Mouse (Mus musculus): ENCODE measurements at regions not wholly inside any gene's neighbourhood (a gene's known extent, or its start where the extent isn't known, plus 50 kb on each side); places are given as distances from the start of the nearest gene placed in this dataset.

DNA sequence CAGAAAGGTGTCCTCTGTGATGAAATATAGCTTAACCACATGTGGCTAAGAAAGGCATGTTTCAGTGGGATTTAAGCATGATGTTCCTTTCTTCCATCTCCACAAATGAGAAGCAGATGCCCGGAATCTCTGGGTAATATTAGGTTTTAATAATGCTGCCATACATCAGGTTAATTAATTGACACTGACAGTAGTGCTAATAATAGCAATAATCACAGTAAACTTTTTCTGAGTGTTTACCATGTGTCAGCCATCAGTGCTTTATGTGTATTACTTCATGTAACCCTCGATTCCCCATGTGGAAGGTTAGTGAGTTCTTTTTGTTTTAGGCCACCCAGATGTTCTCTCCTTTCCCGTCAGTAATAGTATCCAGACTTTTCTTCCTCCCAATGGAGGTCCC, 310.2 kb upstream of the Tbc1d5 start:
- H3K27ac ChIP-seq (ENCODE audit: insufficient read depth, low read depth, low read length, poor library complexity, severe bottlenecking) = no peak overlapping the region
- no peak for DNase-seq (ENCODE audit: low read depth, low spot score)
- TF ChIP-seq HCFC1 (IDR thresholded peaks at IDR 0.05; ENCODE audit: borderline replicate concordance, insufficient read depth, low read length) (no peak), MAFK (IDR thresholded peaks at IDR 0.05; ENCODE audit: insufficient read depth, low read depth, low read length) (no peak), ZC3H11A (IDR thresholded peaks at IDR 0.05; ENCODE audit: borderline replicate concordance, low read depth, low read length) (no peak), CHD2 (IDR thresholded peaks at IDR 0.05; ENCODE audit: low read depth, low read length) (no peak), ZNF384 (IDR thresholded peaks at IDR 0.05; ENCODE audit: low read depth, low read length) (no peak)
- no peaks in the 10 kb centered on the region for H3K9me3 ChIP-seq (ENCODE audit: control insufficient read depth, insufficient read depth, low read depth, low read length)
- in situ Hi-C loops (cut with MboI; ENCODE audit: low sequenced_read_pairs in 2 of 2, unreplicated experiment in 2 of 2) = no loop called here
- no peaks in the 10 kb centered on the region for H3K36me3 ChIP-seq (ENCODE audit: control insufficient read depth, insufficient read depth, low read length, poor library complexity, severe bottlenecking)
- no peaks in the 10 kb centered on the region for H3K4me1 ChIP-seq (ENCODE audit: control insufficient read depth in 2 of 2, insufficient read depth in 2 of 2, low read length in 2 of 2, poor library complexity in 1 of 2)
- no peak overlapping the region for H3K9ac ChIP-seq (ENCODE audit: insufficient read depth, low read depth, low read length, poor library complexity, severe bottlenecking)
- no peak overlapping the region for H3K4me3 ChIP-seq (ENCODE audit: insufficient read depth in 1 of 2, low read depth in 1 of 2, low read length in 2 of 2, poor library complexity in 1 of 2, severe bottlenecking in 1 of 2)

DNA sequence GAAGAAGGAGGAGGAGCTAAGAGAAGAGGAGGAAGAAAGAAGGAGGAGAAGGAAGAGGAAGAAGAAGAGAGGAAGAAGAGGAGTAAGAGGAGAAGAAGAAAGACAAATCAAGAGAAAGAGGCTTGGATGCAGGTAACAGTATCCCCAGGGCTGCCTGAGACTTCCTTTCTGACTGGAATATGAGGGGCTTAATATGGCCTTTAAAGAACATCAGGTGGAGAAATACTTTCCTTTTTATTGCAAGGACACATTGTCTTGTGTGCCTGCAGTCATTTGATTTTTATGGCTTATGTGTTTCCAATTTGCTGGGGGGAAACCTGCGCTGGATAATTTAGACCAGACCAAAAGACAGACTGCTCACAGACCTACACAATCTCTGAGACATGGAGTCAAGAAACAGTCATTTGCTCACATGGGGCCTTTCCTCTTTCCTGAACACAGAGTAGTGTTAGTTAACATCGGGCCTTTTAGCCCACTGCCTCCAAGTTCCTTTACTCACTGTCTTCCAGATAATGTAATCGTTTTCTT, 308.8 kb upstream of the Tbc1d5 start:
- Histone ChIP-seq H3K4me3 (ENCODE audit: insufficient read depth in 1 of 2, low read depth in 1 of 2, low read length in 2 of 2, poor library complexity in 1 of 2, severe bottlenecking in 1 of 2) (no peak overlapping the region), H3K9me3 (ENCODE audit: control insufficient read depth, insufficient read depth, low read depth, low read length) (no peaks in the 10 kb centered on the region), H3K27ac (ENCODE audit: insufficient read depth, low read depth, low read length, poor library complexity, severe bottlenecking) (no peak overlapping the region), H3K4me1 (ENCODE audit: control insufficient read depth in 2 of 2, insufficient read depth in 2 of 2, low read length in 2 of 2, poor library complexity in 1 of 2) (no peaks in the 10 kb centered on the region), H3K9ac (ENCODE audit: insufficient read depth, low read depth, low read length, poor library complexity, severe bottlenecking) (no peak overlapping the region), H3K36me3 (ENCODE audit: control insufficient read depth, insufficient read depth, low read length, poor library complexity, severe bottlenecking) (no peaks in the 10 kb centered on the region)
- TF ChIP-seq ZNF384 (IDR thresholded peaks at IDR 0.05; ENCODE audit: low read depth, low read length) (no peak), MAFK (IDR thresholded peaks at IDR 0.05; ENCODE audit: insufficient read depth, low read depth, low read length) (no peak), ZC3H11A (IDR thresholded peaks at IDR 0.05; ENCODE audit: borderline replicate concordance, low read depth, low read length) (no peak), CHD2 (IDR thresholded peaks at IDR 0.05; ENCODE audit: low read depth, low read length) (no peak), HCFC1 (IDR thresholded peaks at IDR 0.05; ENCODE audit: borderline replicate concordance, insufficient read depth, low read length) (no peak)
- in situ Hi-C loops (cut with MboI; ENCODE audit: low sequenced_read_pairs in 2 of 2, unreplicated experiment in 2 of 2) = no loop called here
- DNase-seq (ENCODE audit: low read depth, low spot score) = no peak

DNA sequence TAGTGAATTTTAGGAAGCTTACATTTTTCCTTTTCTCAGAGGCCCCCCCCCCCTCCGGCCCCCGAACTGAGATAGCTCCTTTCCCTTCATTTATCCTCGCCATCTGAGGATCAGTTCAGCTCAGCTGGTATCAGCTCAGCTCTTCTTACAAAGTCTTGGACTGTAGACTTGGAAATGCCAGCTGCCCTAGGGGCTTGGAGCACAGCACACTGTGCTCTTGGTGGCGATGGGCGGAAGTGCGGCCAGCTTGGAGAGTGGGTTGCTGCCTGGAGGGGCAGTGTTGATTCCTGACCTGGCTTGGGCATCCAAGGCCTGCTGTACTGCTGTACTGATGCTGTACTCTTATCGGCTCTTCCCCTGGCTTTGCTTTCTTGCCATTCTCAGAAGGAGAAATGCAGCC, 298.7 kb upstream of the Tbc1d5 start:
- no peak for DNase-seq (ENCODE audit: low read depth, low spot score)
- Histone ChIP-seq H3K9me3 (ENCODE audit: control insufficient read depth, insufficient read depth, low read depth, low read length) (no peaks in the 10 kb centered on the region), H3K4me3 (ENCODE audit: insufficient read depth in 1 of 2, low read depth in 1 of 2, low read length in 2 of 2, poor library complexity in 1 of 2, severe bottlenecking in 1 of 2) (no peak overlapping the region), H3K4me1 (ENCODE audit: control insufficient read depth in 2 of 2, insufficient read depth in 2 of 2, low read length in 2 of 2, poor library complexity in 1 of 2) (no peaks in the 10 kb centered on the region), H3K9ac (ENCODE audit: insufficient read depth, low read depth, low read length, poor library complexity, severe bottlenecking) (no peak overlapping the region), H3K36me3 (ENCODE audit: control insufficient read depth, insufficient read depth, low read length, poor library complexity, severe bottlenecking) (no peaks in the 10 kb centered on the region), H3K27ac (ENCODE audit: insufficient read depth, low read depth, low read length, poor library complexity, severe bottlenecking) (no peak overlapping the region)
- in situ Hi-C loops (cut with MboI; ENCODE audit: low sequenced_read_pairs in 2 of 2, unreplicated experiment in 2 of 2) = no loop called here
- TF ChIP-seq HCFC1 (IDR thresholded peaks at IDR 0.05; ENCODE audit: borderline replicate concordance, insufficient read depth, low read length) (no peak), MAFK (IDR thresholded peaks at IDR 0.05; ENCODE audit: insufficient read depth, low read depth, low read length) (no peak), ZNF384 (IDR thresholded peaks at IDR 0.05; ENCODE audit: low read depth, low read length) (no peak), CHD2 (IDR thresholded peaks at IDR 0.05; ENCODE audit: low read depth, low read length) (no peak), ZC3H11A (IDR thresholded peaks at IDR 0.05; ENCODE audit: borderline replicate concordance, low read depth, low read length) (no peak)

DNA sequence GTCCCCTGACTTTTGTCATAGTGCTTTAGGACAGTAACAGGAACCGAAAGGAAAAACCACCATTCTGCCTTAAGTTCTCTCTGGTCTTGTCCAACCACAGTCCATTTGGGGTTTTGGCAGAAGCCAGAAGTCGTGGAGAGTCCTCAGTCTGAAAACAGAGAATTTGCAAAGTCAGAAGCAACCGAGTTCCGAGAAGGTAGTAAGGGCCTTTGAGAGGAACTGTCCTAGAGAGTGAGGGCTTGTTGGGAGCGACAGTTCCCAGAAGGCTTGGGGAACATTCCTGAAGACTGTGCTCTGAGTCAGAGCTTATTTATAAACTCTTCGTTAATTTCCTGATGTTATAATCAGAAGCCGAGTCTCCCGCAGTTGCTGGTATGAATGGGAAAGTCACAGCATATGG, 298.3 kb upstream of the Tbc1d5 start:
- no peak overlapping the region for H3K9ac ChIP-seq (ENCODE audit: insufficient read depth, low read depth, low read length, poor library complexity, severe bottlenecking)
- no peak for DNase-seq (ENCODE audit: low read depth, low spot score)
- TF ChIP-seq CHD2 (IDR thresholded peaks at IDR 0.05; ENCODE audit: low read depth, low read length) = no peak
- no peak for TF ChIP-seq ZNF384 (IDR thresholded peaks at IDR 0.05; ENCODE audit: low read depth, low read length)
- TF ChIP-seq MAFK (IDR thresholded peaks at IDR 0.05; ENCODE audit: insufficient read depth, low read depth, low read length) = no peak
- no peak for TF ChIP-seq ZC3H11A (IDR thresholded peaks at IDR 0.05; ENCODE audit: borderline replicate concordance, low read depth, low read length)
- no peak for TF ChIP-seq HCFC1 (IDR thresholded peaks at IDR 0.05; ENCODE audit: borderline replicate concordance, insufficient read depth, low read length)

More for the DNA sequence above, 298.3 kb upstream of the Tbc1d5 start:
- H3K27ac ChIP-seq (ENCODE audit: insufficient read depth, low read depth, low read length, poor library complexity, severe bottlenecking) = no peak overlapping the region
- in situ Hi-C loops (cut with MboI; ENCODE audit: low sequenced_read_pairs in 2 of 2, unreplicated experiment in 2 of 2) = no loop called here
- no peaks in the 10 kb centered on the region for H3K4me1 ChIP-seq (ENCODE audit: control insufficient read depth in 2 of 2, insufficient read depth in 2 of 2, low read length in 2 of 2, poor library complexity in 1 of 2)
- no peaks in the 10 kb centered on the region for H3K36me3 ChIP-seq (ENCODE audit: control insufficient read depth, insufficient read depth, low read length, poor library complexity, severe bottlenecking)
- H3K4me3 ChIP-seq (ENCODE audit: insufficient read depth in 1 of 2, low read depth in 1 of 2, low read length in 2 of 2, poor library complexity in 1 of 2, severe bottlenecking in 1 of 2) = no peak overlapping the region
- H3K9me3 ChIP-seq (ENCODE audit: control insufficient read depth, insufficient read depth, low read depth, low read length) = no peaks in the 10 kb centered on the region

Measured in ES-E14 (cell line).